Mouse (Mus musculus) intestine, embryonic 15.5 days (tissue): ENCODE measurements around the gene Tenm4. TPM values are rescaled to one million over a fixed set of nuclear protein-coding genes. Genes with fewer than 3 reads are reported as not detected.

Experiments used
- ATAC-seq: fragments of 200-750 bp; cut with Nextera tagmentation; 2 replicates; pipeline ENCODE4 v1.8.0; 2017; ENCODE audit warnings: moderate TSS enrichment, moderate library complexity
- H3K27ac ChIP-seq: fragments of 300-500 bp; sonication (generic); 2 replicates; pipeline ENCODE4 v1.5.1; 2015; ENCODE audit warnings: mild to moderate bottlenecking, inconsistent platforms
- H3K27me3 ChIP-seq: fragments of 300-500 bp; sonication (generic); replicated peaks from 2 replicates; pipeline ENCODE4 v1.6.1; 2015; ENCODE audit warnings: inconsistent platforms
- H3K36me3 ChIP-seq: fragments of 300-500 bp; sonication (generic); 2 replicates; pipeline ENCODE4 v1.6.1; 2015; ENCODE audit warnings: inconsistent platforms
- H3K4me1 ChIP-seq: fragments of 300-500 bp; sonication (generic); replicated peaks from 2 replicates; pipeline ENCODE4 v1.6.1; 2015; ENCODE audit warnings: inconsistent platforms
- H3K4me2 ChIP-seq: fragments of 300-500 bp; sonication (generic); replicated peaks from 2 replicates; pipeline ENCODE4 v1.6.1; 2015; ENCODE audit warnings: mild to moderate bottlenecking, inconsistent platforms
- H3K4me3 ChIP-seq: fragments of 300-500 bp; sonication (generic); replicated peaks from 2 replicates; pipeline ENCODE4 v1.5.1; 2015; ENCODE audit warnings: inconsistent platforms
- H3K9ac ChIP-seq: fragments of 300-500 bp; sonication (generic); 2 replicates; pipeline ENCODE4 v1.6.1; 2015; ENCODE audit warnings: inconsistent platforms
- H3K9me3 ChIP-seq: fragments of 300-500 bp; sonication (generic); 2 replicates; pipeline ENCODE4 v1.6.1; 2016; ENCODE audit warnings: inconsistent platforms
- WGBS: fragments of 180-500 bp; shearing (Covaris S2); methylation state at CpG from one replicate; pipeline ENCODE4 v1.1.7; 2015; 5-methylcytosine and 5-hydroxymethylcytosine counted together
- polyA plus RNA-seq: library from polyadenylated mRNA; unstranded; fragments of >200 nt; fragmentation: Nextera tagmentation; extraction: Ambion mirVana; gene quantifications from 2 replicates; pipeline ENCODE4 v1.2.1, GENCODE M21; 2015

Tenm4 gene
- polyA plus RNA-seq, 1 experiment from 2014 or later, result 22.0 TPM

DNA sequence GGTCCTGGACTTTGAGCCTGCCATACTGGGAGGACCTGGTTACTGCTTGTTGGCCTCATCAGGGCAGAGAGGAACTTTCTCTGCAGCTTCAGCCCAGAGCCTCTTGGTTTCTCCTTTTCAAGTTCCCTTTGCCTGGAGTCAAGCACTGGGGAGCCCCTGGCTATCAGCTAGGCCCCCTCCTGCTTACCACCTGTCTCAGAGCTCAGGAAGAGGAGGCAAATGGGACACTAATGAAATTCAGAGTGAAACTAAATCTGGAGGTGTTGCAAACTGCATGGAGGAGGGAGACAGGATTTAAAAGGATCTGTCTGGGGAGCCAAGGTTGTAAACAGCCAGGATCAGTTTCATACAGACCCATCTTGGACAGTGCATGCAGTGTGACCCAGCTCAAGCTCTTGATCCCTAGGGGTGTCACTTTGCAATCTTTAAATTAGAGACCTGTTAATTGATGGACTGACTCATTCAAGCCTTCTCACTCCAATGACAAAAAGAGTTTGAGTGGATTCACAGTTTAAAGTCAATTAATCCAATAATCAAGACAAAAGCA is 269.2 kb downstream of the Tenm4 start:
- no peak overlapping the region for H3K4me3 ChIP-seq
- no peaks in the 10 kb centered on the region for H3K9me3 ChIP-seq
- no peak overlapping the region for H3K4me2 ChIP-seq
- no peak for ATAC-seq
- H3K4me1 ChIP-seq, result no peaks in the 10 kb centered on the region
- H3K27ac ChIP-seq, result no peak overlapping the region
- no peaks in the 10 kb centered on the region for H3K27me3 ChIP-seq
- H3K9ac ChIP-seq, result no peak overlapping the region
- H3K36me3 ChIP-seq, result no peaks in the 10 kb centered on the region

DNA sequence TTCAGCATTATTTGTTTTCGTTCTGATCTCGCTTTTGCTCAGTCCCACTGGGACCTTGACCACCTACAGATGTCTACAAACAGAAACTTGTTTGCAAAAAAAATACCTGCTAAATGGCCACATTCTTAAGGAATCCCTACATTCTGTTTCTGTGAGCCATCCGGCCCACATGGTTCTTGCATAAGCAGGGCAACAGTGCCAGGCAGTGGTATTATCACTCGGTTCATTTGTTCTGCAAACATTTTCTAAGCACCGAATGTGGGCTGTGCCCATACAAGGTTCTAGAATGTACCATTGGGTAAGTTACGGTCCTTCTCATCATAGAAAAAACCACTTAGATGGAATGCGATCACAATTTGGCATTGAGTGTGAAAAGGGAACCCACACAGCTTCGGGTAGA is 274.7 kb downstream of the Tenm4 start:
- Histone ChIP-seq H3K27me3 (no peaks in the 10 kb centered on the region), H3K4me1 (no peaks in the 10 kb centered on the region), H3K4me3 (no peak overlapping the region), H3K9me3 (no peaks in the 10 kb centered on the region), H3K4me2 (no peak overlapping the region), H3K27ac (no peak overlapping the region), H3K9ac (no peak overlapping the region), H3K36me3 (no peaks in the 10 kb centered on the region)
- WGBS, result 86% methylated on average over 8 of the region's 8 CpGs
- ATAC-seq, result no peak

DNA sequence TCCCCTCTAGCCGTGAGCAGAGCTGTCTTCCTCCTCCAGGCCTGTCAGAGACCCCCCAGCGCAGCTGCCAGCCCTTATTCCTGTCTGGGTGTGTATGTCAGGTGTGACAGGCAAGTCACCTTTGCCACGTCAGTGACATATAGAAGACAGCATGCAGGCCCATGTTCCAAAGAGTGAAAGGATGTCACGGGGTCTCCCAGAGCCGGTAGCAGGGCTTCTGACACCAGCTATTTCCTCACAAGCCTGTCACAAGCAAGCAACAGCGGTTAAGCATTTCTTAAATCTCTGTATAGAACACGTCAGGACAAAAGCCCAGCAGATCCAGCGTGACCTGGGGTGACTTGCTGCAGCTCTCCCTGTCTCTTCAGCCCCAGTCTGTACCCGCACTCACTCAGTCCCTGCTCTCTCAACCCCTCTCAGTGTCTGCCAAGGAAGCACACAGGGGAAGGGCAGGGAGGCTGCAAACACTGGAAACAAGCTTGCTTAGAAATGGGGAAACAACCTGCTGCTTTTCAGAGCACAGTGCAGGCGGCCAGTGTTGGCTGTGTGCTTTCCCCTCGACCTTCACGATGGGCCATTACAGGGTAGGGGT is 276.9 kb downstream of the Tenm4 start:
- Histone ChIP-seq H3K4me1 (no peaks in the 10 kb centered on the region), H3K4me2 (no peak overlapping the region), H3K9me3 (no peaks in the 10 kb centered on the region), H3K36me3 (no peaks in the 10 kb centered on the region), H3K27ac (no peak overlapping the region), H3K27me3 (no peaks in the 10 kb centered on the region), H3K4me3 (no peak overlapping the region), H3K9ac (no peak overlapping the region)
- 73% methylated on average over 12 of the region's 12 CpGs for WGBS
- ATAC-seq, result no peak

DNA sequence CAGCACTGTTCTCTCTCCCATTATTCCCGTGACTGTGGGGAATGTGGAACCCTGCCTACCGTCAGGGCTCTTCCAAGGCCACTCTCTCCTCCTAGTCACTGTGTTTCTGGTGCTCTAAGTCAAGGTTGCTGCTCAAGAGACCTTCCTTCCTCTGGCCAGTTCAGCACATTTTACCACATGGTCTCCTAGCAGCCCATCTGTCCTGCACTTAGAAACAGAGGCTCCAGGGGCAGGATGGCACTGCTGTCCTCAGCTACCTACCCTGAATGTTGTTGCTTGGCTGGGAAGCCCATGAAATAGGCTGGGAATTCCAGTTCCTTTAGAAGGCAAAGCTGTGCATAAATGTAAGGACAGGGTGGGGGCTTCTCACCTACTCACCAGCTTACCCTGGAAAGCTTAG is 284.9 kb downstream of the Tenm4 start:
- H3K4me3 ChIP-seq, result no peak overlapping the region
- no peaks in the 10 kb centered on the region for H3K9me3 ChIP-seq
- ATAC-seq, result no peak
- H3K27ac ChIP-seq, result no peak overlapping the region
- H3K27me3 ChIP-seq, result no peaks in the 10 kb centered on the region
- H3K36me3 ChIP-seq, result no peaks in the 10 kb centered on the region
- H3K4me2 ChIP-seq, result no peak overlapping the region
- 76% methylated on average over 2 of the region's 2 CpGs for WGBS
- no peak overlapping the region for H3K9ac ChIP-seq
- H3K4me1 ChIP-seq, result no peaks in the 10 kb centered on the region

DNA sequence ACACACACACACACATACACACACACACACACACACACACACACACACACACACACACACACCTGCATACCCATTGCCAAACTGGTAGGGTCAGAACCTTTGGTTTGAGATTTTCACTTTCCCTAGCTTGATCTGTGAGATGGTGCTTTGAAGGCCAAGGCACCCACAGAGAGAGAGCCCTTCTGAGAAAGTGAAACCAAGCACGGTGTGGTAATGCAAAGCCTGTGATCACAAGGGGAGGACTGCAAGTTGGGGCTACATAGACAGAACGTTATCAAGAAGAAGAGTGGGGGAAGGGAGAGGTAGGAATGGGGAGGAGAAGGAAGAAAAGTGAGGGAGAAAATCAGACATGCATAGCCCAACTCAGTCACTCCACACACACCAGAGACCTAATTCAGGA is 285.6 kb downstream of the Tenm4 start:
- Histone ChIP-seq H3K27me3 (no peaks in the 10 kb centered on the region), H3K9ac (no peak overlapping the region), H3K9me3 (no peaks in the 10 kb centered on the region), H3K27ac (no peak overlapping the region), H3K4me2 (no peak overlapping the region), H3K36me3 (no peaks in the 10 kb centered on the region), H3K4me3 (no peak overlapping the region), H3K4me1 (no peaks in the 10 kb centered on the region)
- WGBS, result 42% methylated on average over 2 of the region's 2 CpGs
- ATAC-seq, result no peak

DNA sequence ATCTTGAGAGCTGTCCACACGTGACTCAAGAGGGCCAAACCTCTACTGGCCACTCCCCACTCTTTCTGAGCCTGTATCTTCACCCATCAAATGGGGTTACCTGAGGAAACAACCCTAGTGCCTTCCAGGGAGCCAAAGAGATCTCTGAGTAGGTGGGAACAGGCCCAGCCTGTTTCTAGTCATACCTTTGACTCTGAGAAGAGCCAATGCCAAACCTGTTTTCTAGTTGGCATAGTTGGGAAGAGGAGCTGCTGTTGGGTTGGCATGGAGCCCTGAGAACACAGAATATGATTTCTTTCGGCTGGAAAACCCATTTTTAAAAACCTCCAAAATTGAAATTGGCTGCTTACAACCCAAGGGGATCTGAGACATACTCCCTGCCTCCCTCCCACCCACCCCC is 286.8 kb downstream of the Tenm4 start:
- ATAC-seq, result no peak
- 66% methylated on average over 2 of the region's 2 CpGs for WGBS
- Histone ChIP-seq H3K4me1 (no peaks in the 10 kb centered on the region), H3K27ac (no peak overlapping the region), H3K9me3 (no peaks in the 10 kb centered on the region), H3K4me3 (no peak overlapping the region), H3K36me3 (no peaks in the 10 kb centered on the region), H3K27me3 (no peaks in the 10 kb centered on the region), H3K4me2 (no peak overlapping the region), H3K9ac (no peak overlapping the region)

DNA sequence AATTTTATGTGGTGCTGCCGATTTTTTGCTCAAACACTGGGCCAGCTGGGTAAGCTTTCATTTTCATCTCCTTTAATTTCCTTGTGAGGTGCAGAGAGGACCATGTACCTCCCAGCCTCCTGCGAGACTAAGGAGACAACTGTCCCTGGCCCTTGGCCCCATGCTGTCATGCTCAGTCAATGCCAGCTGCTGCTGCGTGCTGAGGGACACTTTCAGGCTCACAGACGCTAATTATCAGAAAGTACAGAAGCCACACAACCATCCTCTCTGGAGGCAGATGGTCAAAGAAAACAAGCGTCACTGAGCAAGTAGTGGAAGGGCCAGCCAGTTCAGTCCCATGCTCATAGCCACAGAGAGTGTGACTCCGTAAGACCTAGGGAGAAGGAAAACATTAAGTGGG is 287.9 kb downstream of the Tenm4 start:
- Histone ChIP-seq H3K4me1 (no peaks in the 10 kb centered on the region), H3K36me3 (no peaks in the 10 kb centered on the region), H3K4me3 (no peak overlapping the region), H3K27ac (no peak overlapping the region), H3K4me2 (no peak overlapping the region), H3K9ac (no peak overlapping the region), H3K9me3 (no peaks in the 10 kb centered on the region), H3K27me3 (no peaks in the 10 kb centered on the region)
- WGBS, result 76% methylated on average over 6 of the region's 6 CpGs
- ATAC-seq, result no peak

DNA sequence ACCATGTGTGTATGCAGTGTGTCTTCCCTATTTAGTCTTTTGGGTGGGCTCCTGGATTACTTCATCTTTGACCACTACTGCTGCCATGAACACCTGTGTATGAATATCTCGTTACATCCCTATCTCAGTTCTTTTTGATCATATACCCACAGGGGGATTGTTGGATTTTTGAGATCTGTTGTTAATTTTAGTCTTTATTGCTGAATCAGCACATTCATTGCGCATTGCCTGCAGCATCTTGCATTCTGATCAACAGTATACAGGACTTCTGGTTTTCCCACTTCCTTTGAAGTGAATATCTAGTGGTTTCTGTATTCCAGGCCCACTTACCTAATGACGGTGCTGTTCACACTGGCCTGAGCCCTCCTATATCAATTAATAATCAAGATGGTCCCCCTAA is 295.7 kb downstream of the Tenm4 start:
- Histone ChIP-seq H3K27me3 (no peaks in the 10 kb centered on the region), H3K4me1 (no peaks in the 10 kb centered on the region)

DNA sequence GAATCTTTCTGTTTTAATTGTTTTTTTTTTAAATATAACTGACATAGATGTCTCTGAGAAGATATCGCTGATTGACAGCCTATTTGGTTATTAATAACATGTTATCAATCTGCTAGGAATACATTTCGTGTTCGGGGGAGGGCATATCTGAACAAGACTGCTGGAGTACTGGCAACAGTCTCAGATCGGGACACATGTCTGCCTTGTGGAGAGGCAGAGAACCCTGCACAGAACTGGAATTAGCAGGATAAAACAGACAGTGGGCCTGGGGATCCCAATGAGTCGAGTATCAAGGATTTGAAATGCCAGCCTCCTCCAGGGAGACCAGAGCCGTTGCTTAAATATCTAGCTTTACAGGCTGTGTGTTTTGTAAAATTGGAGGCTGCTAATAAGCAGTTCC is 299.8 kb downstream of the Tenm4 start:
- Histone ChIP-seq H3K4me2 (no peak overlapping the region), H3K9me3 (no peaks in the 10 kb centered on the region), H3K4me3 (no peak overlapping the region), H3K36me3 (no peaks in the 10 kb centered on the region), H3K27ac (no peak overlapping the region), H3K27me3 (no peaks in the 10 kb centered on the region), H3K9ac (no peak overlapping the region), H3K4me1 (no peaks in the 10 kb centered on the region)
- ATAC-seq, result no peak
- WGBS, result 86% methylated on average over 6 of the region's 6 CpGs

More for the DNA sequence above, 295.7 kb downstream of the Tenm4 start:
- no peak for ATAC-seq
- no peak overlapping the region for H3K9ac ChIP-seq
- WGBS, result 88% methylated on average over 3 of the region's 3 CpGs
- H3K9me3 ChIP-seq, result no peaks in the 10 kb centered on the region
- H3K36me3 ChIP-seq, result no peaks in the 10 kb centered on the region
- H3K4me2 ChIP-seq, result no peak overlapping the region
- H3K27ac ChIP-seq, result no peak overlapping the region
- no peak overlapping the region for H3K4me3 ChIP-seq

DNA sequence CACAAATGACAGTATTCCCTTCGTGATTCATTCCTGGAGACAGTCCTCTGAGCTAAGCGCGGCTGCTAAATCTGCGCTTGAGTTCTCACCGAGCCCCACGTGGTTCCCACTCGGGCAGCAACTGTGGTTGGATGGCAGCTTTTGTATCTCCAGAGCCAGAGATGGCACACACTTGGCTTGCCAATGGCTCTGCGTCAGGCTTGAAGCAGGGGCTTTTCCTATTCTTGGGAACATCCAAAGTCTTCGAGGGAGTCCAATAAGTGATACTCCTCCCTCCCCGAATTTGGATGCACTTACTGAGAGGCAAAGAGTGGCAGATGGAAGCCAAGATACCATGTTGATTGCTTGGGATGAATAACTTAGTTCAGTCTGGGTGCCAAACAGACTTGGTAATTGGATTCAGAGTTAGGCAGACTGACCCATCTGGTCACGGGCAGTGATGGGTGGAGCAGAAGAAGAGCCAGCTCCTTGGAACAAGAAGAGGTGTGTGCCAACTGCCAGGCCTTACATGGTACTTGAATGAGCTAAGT is 303.6 kb downstream of the Tenm4 start:
- 87% methylated on average over 11 of the region's 11 CpGs for WGBS
- H3K9ac ChIP-seq, result no peak overlapping the region
- no peak for ATAC-seq
- H3K27ac ChIP-seq, result no peak overlapping the region
- H3K36me3 ChIP-seq, result no peaks in the 10 kb centered on the region
- no peak overlapping the region for H3K4me2 ChIP-seq
- no peaks in the 10 kb centered on the region for H3K4me1 ChIP-seq
- no peaks in the 10 kb centered on the region for H3K9me3 ChIP-seq
- H3K4me3 ChIP-seq, result no peak overlapping the region
- no peaks in the 10 kb centered on the region for H3K27me3 ChIP-seq

DNA sequence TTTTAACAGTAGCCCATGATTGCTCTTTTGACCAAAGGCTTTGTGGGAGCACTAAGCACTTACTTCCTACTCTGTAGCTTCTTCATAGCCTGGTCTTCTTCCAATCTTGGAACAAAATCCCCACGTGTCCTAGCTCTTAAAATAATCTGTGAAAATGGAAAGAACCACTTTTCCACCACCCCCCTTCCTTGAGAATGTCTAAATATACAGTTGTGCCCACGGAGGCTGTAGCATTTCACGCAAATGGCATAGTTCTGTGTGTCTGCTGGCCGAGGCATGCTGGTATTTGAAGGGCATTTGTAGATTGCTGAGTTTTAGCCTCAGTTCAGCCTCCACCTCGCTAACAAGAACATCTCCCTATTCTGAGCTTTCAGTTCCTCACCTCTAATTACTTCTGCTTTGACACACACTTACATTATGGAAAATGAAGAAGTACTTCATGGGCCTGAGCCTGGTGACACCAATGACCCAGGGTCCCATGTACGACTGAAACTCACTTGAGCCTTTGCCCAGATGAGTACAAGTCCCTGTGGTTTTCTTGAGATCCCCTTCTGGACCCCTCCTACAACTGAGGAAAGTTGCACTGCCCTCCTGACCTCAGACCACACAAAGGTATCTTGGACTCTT is 306.1 kb downstream of the Tenm4 start:
- no peak overlapping the region for H3K4me2 ChIP-seq
- H3K9me3 ChIP-seq, result no peaks in the 10 kb centered on the region
- no peaks in the 10 kb centered on the region for H3K4me1 ChIP-seq
- no peak overlapping the region for H3K4me3 ChIP-seq
- ATAC-seq, result no peak
- H3K27me3 ChIP-seq, result no peaks in the 10 kb centered on the region
- 83% methylated on average over 6 of the region's 6 CpGs for WGBS
- no peak overlapping the region for H3K27ac ChIP-seq
- H3K36me3 ChIP-seq, result no peaks in the 10 kb centered on the region
- H3K9ac ChIP-seq, result no peak overlapping the region

DNA sequence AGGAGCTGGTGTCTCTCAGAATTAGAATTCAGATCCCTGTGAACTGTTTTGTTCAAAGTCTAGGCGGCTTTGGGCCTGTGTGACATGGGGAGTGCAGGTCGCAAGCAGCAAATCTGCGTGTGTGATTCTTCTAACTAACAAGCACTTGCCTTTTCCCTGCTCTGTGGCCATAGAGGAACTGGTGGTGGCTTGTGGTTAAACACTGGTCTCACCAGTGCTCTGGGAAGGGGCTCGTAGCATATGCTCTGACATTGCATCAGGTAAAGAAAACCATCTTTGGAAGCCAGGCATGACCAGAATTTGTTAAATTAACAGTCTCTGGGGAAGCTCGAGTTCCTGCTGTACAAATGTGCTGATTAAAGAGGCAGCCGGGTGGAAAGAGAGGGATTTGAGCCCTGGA is 308.1 kb downstream of the Tenm4 start:
- H3K4me1 ChIP-seq, result 0 out of 2 replicates have a peak, but pooled peaks cover 2% of the 10 kb centered on the region
- H3K4me2 ChIP-seq, result no peak overlapping the region
- H3K9ac ChIP-seq, result no peak overlapping the region
- WGBS, result 71% methylated on average over 6 of the region's 6 CpGs
- ATAC-seq, result no peak
- H3K27ac ChIP-seq, result no peak overlapping the region
- no peaks in the 10 kb centered on the region for H3K27me3 ChIP-seq
- no peaks in the 10 kb centered on the region for H3K36me3 ChIP-seq
- no peak overlapping the region for H3K4me3 ChIP-seq
- H3K9me3 ChIP-seq, result no peaks in the 10 kb centered on the region
